Mouse (Mus musculus): Measurements from ENCODE around the gene Gm17631. TPM values are rescaled to one million over a fixed set of nuclear protein-coding genes. Genes with fewer than 3 reads are reported as not detected.
"Not testable (repeated sequence)": the region's sequence is repeated elsewhere in the genome, so short reads cannot be mapped to it uniquely, and the experiment has no call there.

The Gm17631 gene
- not detected in 2 replicates for total RNA-seq (2012; rRNA removed)
- total RNA-seq (2014; rRNA removed), result not detected in 2 replicates
- polyA plus RNA-seq (2012; ENCODE audit: insufficient read length, low read depth), result not detected in 2 replicates

DNA sequence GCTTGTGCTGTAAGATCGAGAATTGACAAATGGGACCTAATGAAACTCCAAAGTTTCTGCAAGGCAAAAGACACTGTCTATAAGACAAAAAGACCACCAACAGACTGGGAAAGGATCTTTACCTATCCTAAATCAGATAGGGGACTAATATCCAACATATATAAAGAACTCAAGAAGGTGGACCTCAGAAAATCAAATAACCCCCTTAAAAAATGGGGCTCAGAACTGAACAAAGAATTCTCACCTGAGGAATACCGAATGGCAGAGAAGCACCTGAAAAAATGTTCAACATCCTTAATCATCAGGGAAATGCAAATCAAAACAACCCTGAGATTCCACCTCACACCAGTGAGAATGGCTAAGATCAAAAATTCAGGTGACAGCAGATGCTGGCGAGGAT lies at the start of gene Gm17631:
Gene Gm17631 (plus strand): TSS at position 301 of the 400 bp plus-strand sequence.
- H3K9me3 ChIP-seq (replicated peaks; ENCODE audit: low read length); H3K36me3 ChIP-seq (replicated peaks in 1 of 2; ENCODE audit: control insufficient read depth in 1 of 2, insufficient read depth in 1 of 2, low read length in 1 of 2); H3K27me3 ChIP-seq (replicated peaks); H3K27ac ChIP-seq (ENCODE audit: insufficient read depth, low read depth); dilution Hi-C loops (cut with MboI; ENCODE audit: extremely low pct_ligation_motif_present, extremely low pct_unique_long_range_greater_than_20kb, low sequenced_read_pairs); H3K9ac ChIP-seq (ENCODE audit: insufficient read depth, low read depth); H3K79me2 ChIP-seq (replicated peaks; ENCODE audit: control insufficient read depth, extremely low read depth, insufficient read depth, poor library complexity, severe bottlenecking); DNase-seq (ENCODE audit: extremely low read depth); H3K4me3 ChIP-seq (replicated peaks in 1 of 3; ENCODE audit: low read depth in 2 of 3, low read length in 2 of 3, poor library complexity in 1 of 3); H3K4me2 ChIP-seq (ENCODE audit: insufficient read depth, low read depth, poor library complexity, severe bottlenecking); in situ Hi-C loops (cut with MboI; ENCODE audit: low pct_ligation_motif_present, low pct_unique_long_range_greater_than_20kb, low sequenced_read_pairs); H3K4me1 ChIP-seq (ENCODE audit: control insufficient read depth in 1 of 2, insufficient read depth in 2 of 2): not testable (repeated sequence)

DNA sequence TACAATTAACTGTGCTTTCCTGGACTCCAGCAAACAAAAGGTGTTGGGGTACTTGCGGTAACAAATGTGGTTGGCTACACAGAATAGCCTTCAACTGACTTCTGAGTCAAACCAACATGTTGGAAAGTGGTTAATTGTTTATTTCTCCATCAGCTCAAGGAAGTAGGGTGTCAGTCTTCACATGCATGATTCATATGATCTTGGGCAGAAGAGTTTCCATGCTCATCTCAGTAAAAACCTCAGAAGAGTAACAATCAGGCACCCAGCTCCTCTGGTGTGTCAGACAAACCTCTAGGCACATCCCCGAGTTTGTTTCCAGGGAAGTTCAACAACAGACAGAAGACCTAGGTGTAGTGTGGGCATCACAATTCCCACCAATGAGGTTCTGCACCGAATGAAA lies 44.7 kb upstream of the Gm17631 start:
- Histone ChIP-seq H3K4me3 (replicated peaks in 1 of 3; ENCODE audit: low read depth in 2 of 3, low read length in 2 of 3, poor library complexity in 1 of 3) (no peak overlapping the region), H3K9me3 (replicated peaks; ENCODE audit: low read length) (no peaks in the 10 kb centered on the region), H3K36me3 (replicated peaks in 1 of 2; ENCODE audit: control insufficient read depth in 1 of 2, insufficient read depth in 1 of 2, low read length in 1 of 2) (no peaks in the 10 kb centered on the region), H3K27me3 (replicated peaks) (no peaks in the 10 kb centered on the region), H3K9ac (ENCODE audit: insufficient read depth, low read depth) (no peak overlapping the region), H3K4me1 (ENCODE audit: control insufficient read depth in 1 of 2, insufficient read depth in 2 of 2) (no peaks in the 10 kb centered on the region), H3K79me2 (replicated peaks; ENCODE audit: control insufficient read depth, extremely low read depth, insufficient read depth, poor library complexity, severe bottlenecking) (no peaks in the 10 kb centered on the region), H3K27ac (ENCODE audit: insufficient read depth, low read depth) (no peak overlapping the region), H3K4me2 (ENCODE audit: insufficient read depth, low read depth, poor library complexity, severe bottlenecking) (no peak overlapping the region)
- dilution Hi-C loops (cut with MboI; ENCODE audit: extremely low pct_ligation_motif_present, extremely low pct_unique_long_range_greater_than_20kb, low sequenced_read_pairs), result no loop called here
- TF ChIP-seq CHD2 (IDR thresholded peaks at IDR 0.05; ENCODE audit: low read length), result no peak
- no peak for TF ChIP-seq MAX (IDR thresholded peaks at IDR 0.05; ENCODE audit: low read length)
- no peak for TF ChIP-seq PAX5 (IDR thresholded peaks at IDR 0.05; ENCODE audit: low read length)
- TF ChIP-seq POLR2AphosphoS2 (IDR thresholded peaks at IDR 0.05; ENCODE audit: low read depth, low read length), result no peak
- TF ChIP-seq ZC3H11A (IDR thresholded peaks at IDR 0.05; ENCODE audit: low read depth, low read length), result no peak
- no peak for TF ChIP-seq BHLHE40 (IDR thresholded peaks at IDR 0.05; ENCODE audit: low read depth, low read length)
- no peak for TF ChIP-seq JUND (conservative IDR thresholded peaks at IDR 0.05; ENCODE audit: low read depth, low read length)
- no peak for DNase-seq (ENCODE audit: extremely low read depth)
- in situ Hi-C loops (cut with MboI; ENCODE audit: low pct_ligation_motif_present, low pct_unique_long_range_greater_than_20kb, low sequenced_read_pairs), result no loop called here

DNA sequence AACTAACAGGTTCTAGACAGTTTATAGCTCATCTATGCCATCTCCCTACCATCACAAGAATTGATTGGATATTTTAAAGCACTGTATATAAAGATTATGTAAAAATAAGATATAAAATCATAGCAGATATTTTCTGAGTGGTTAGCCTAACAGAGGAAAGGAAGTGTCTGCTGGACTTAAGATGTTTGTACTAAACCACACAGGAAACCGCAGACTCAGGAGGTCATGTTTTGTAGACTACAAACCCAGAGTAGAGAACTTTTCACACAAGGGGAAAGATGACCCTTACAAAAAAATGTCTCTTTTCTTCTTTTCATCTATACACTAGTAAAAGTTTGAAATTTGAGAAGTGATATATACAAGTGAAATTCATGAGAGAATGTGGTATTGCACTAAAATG lies 38.4 kb upstream of the Gm17631 start:
- dilution Hi-C loops (cut with MboI; ENCODE audit: extremely low pct_ligation_motif_present, extremely low pct_unique_long_range_greater_than_20kb, low sequenced_read_pairs), result no loop called here
- Histone ChIP-seq H3K4me2 (ENCODE audit: insufficient read depth, low read depth, poor library complexity, severe bottlenecking) (no peak overlapping the region), H3K4me3 (replicated peaks in 1 of 3; ENCODE audit: low read depth in 2 of 3, low read length in 2 of 3, poor library complexity in 1 of 3) (no peak overlapping the region), H3K79me2 (replicated peaks; ENCODE audit: control insufficient read depth, extremely low read depth, insufficient read depth, poor library complexity, severe bottlenecking) (no peaks in the 10 kb centered on the region), H3K27ac (ENCODE audit: insufficient read depth, low read depth) (no peak overlapping the region), H3K27me3 (replicated peaks) (no peaks in the 10 kb centered on the region), H3K36me3 (replicated peaks in 1 of 2; ENCODE audit: control insufficient read depth in 1 of 2, insufficient read depth in 1 of 2, low read length in 1 of 2) (no peaks in the 10 kb centered on the region), H3K4me1 (ENCODE audit: control insufficient read depth in 1 of 2, insufficient read depth in 2 of 2) (no peaks in the 10 kb centered on the region), H3K9ac (ENCODE audit: insufficient read depth, low read depth) (no peak overlapping the region), H3K9me3 (replicated peaks; ENCODE audit: low read length) (no peaks in the 10 kb centered on the region)
- TF ChIP-seq NRF1 (IDR thresholded peaks at IDR 0.05; ENCODE audit: low read depth, low read length) (no peak), E2F4 (IDR thresholded peaks at IDR 0.05; ENCODE audit: insufficient replicate concordance, low read depth, low read length) (no peak)
- DNase-seq (ENCODE audit: extremely low read depth), result no peak
- in situ Hi-C loops (cut with MboI; ENCODE audit: low pct_ligation_motif_present, low pct_unique_long_range_greater_than_20kb, low sequenced_read_pairs), result no loop called here

Data from CH12.LX (cell line).